7 mouse cellular contexts compared by ENCODE assay signal in the genomic region with DNA sequence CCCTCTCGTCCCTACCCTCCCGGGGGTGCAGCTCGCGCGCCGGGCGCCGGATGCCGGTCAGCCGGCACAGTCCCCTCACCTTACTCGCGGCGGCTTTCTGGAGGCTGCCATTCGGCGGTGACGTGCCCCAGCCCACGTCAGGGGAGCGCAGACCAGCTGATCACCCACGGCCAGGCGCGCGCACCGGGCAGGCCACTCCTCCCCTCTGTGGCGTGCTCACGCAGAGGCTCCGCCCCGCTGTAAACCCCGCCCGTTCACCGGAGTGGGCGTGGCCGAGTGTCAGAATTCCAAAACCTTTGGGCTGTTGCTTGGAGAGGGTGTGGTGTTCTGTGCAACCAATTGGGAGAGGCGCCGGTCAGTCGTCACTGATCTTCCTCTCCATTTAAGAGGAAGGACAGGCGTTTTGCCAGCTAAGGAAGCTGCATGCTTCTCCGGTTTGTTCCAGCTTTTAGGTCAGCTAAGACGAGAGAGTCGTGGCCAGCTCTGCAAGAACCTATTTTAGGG. TPM values are rescaled to one million over a fixed set of nuclear protein-coding genes. Genes with fewer than 3 reads are reported as not detected.
DNase-seq lines count a peak whose midpoint lies in the region; ATAC-seq and TF ChIP-seq lines count a peak whose summit lies in the region.

No protein-coding gene starts in this region.

- peak; percentile 99 for DNase-seq in adrenal gland, postnatal 25 days
- peak; percentile 99 to 100 for DNase-seq in heart, adult 2 months
- DNase-seq in kidney, adult 8-10 months, result peak; percentile 99 to 100
- peak; percentile 94 to 96 for DNase-seq in spleen, postnatal 10 days (ENCODE audit: low spot score in 2 of 2)

- H3K27me3 ChIP-seq in embryonic facial prominence, embryonic 12.5 days, result no peaks in the 10 kb centered on the region
- no peaks in the 10 kb centered on the region for H3K27me3 ChIP-seq in heart, adult 2 months (ENCODE audit: control insufficient read depth, insufficient read depth, low read length)
- no peaks in the 10 kb centered on the region for H3K27me3 ChIP-seq in limb, embryonic 13.5 days
- no peaks in the 10 kb centered on the region for H3K27me3 ChIP-seq in midbrain, embryonic 16.5 days (ENCODE audit: control insufficient read depth, insufficient read depth, low read depth, low read length)

- H3K4me2 ChIP-seq in embryonic facial prominence, embryonic 12.5 days (replicated peaks), result peak overlapping the region; percentile 76
- H3K4me2 ChIP-seq in limb, embryonic 13.5 days (replicated peaks), result peak overlapping the region; percentile 85
- H3K4me2 ChIP-seq in midbrain, embryonic 16.5 days (ENCODE audit: low read length), result peak overlapping the region; percentile 90

- 0 out of 2 replicates have a peak, but pooled peaks have one; percentile 44 for TF ChIP-seq EP300 in heart, adult 2 months (IDR thresholded peaks at IDR 0.05; ENCODE audit: insufficient read depth, low read depth, low read length)

- H3K36me3 ChIP-seq in embryonic facial prominence, embryonic 12.5 days, result no peaks in the 10 kb centered on the region
- H3K36me3 ChIP-seq in heart, adult 2 months (ENCODE audit: control insufficient read depth, insufficient read depth, low read length), result no peaks in the 10 kb centered on the region
- no peaks in the 10 kb centered on the region for H3K36me3 ChIP-seq in limb, embryonic 13.5 days
- H3K36me3 ChIP-seq in midbrain, embryonic 16.5 days (ENCODE audit: control insufficient read depth, insufficient read depth, low read length), result no peaks in the 10 kb centered on the region

- peak; percentile 89 for TF ChIP-seq POLR2A in heart, adult 2 months (IDR thresholded peaks at IDR 0.05; ENCODE audit: insufficient read depth, low read depth, low read length)

- peak overlapping the region; percentile 82 for H3K27ac ChIP-seq in embryonic facial prominence, embryonic 12.5 days
- peak overlapping the region; percentile 90 for H3K27ac ChIP-seq in heart, adult 2 months
- H3K27ac ChIP-seq in limb, embryonic 13.5 days, result peak overlapping the region; percentile 83
- peak overlapping the region; percentile 91 for H3K27ac ChIP-seq in midbrain, embryonic 16.5 days (ENCODE audit: low read length)

- no peaks in the 10 kb centered on the region for H3K9me3 ChIP-seq in embryonic facial prominence, embryonic 12.5 days
- no peaks in the 10 kb centered on the region for H3K9me3 ChIP-seq in limb, embryonic 13.5 days
- no peaks in the 10 kb centered on the region for H3K9me3 ChIP-seq in midbrain, embryonic 16.5 days (replicated peaks; ENCODE audit: control insufficient read depth, low read length, poor library complexity, severe bottlenecking)

- TF ChIP-seq CTCF in heart, adult 2 months (IDR thresholded peaks at IDR 0.05), result no peak

- WGBS in embryonic facial prominence, embryonic 12.5 days, result under 1% methylated on average over 39 of the region's 39 CpGs
- under 1% methylated on average over 39 of the region's 39 CpGs for WGBS in heart, adult 2 months
- under 1% methylated on average over 39 of the region's 39 CpGs for WGBS in limb, embryonic 13.5 days
- WGBS in midbrain, embryonic 16.5 days, result 0% methylated on average over 39 of the region's 39 CpGs

- peak; percentile 96 for ATAC-seq in embryonic facial prominence, embryonic 12.5 days (ENCODE audit: insufficient number of reproducible peaks, insufficient read depth, low FRiP score, low TSS enrichment)
- ATAC-seq in limb, embryonic 13.5 days (ENCODE audit: low FRiP score, low read depth), result peak; percentile 98
- peak; percentile 97 for ATAC-seq in midbrain, embryonic 16.5 days

- peaks cover 17% of the 10 kb centered on the region for H3K4me1 ChIP-seq in embryonic facial prominence, embryonic 12.5 days
- H3K4me1 ChIP-seq in heart, adult 2 months (ENCODE audit: control insufficient read depth, insufficient read depth, low read length), result peaks cover 15% of the 10 kb centered on the region
- peaks cover 16% of the 10 kb centered on the region for H3K4me1 ChIP-seq in limb, embryonic 13.5 days
- peaks cover 11% of the 10 kb centered on the region for H3K4me1 ChIP-seq in midbrain, embryonic 16.5 days (ENCODE audit: control insufficient read depth, insufficient read depth, low read length)

- H3K4me3 ChIP-seq in embryonic facial prominence, embryonic 12.5 days, result peak overlapping the region; percentile 88
- H3K4me3 ChIP-seq in heart, adult 2 months, result peak overlapping the region; percentile 99
- H3K4me3 ChIP-seq in limb, embryonic 13.5 days, result peak overlapping the region; percentile 95
- peak overlapping the region; percentile 94 for H3K4me3 ChIP-seq in midbrain, embryonic 16.5 days (ENCODE audit: low read depth, low read length)

- H3K9ac ChIP-seq in embryonic facial prominence, embryonic 12.5 days, result peak overlapping the region; percentile 94
- peak overlapping the region; percentile 92 for H3K9ac ChIP-seq in heart, adult 2 months (ENCODE audit: low read depth, low read length)
- H3K9ac ChIP-seq in limb, embryonic 13.5 days, result peak overlapping the region; percentile 96
- peak overlapping the region; percentile 95 for H3K9ac ChIP-seq in midbrain, embryonic 16.5 days (ENCODE audit: low read depth, low read length)

- H3K79me2 ChIP-seq in heart, adult 2 months (replicated peaks; ENCODE audit: control insufficient read depth, insufficient read depth, low read length), result peaks cover 4% of the 10 kb centered on the region

- intact Hi-C loops in heart, adult 2 months (cut with DNase I), result loop anchor here (2.0 kb wide), 1 partner anchor 272 kb away; a partner anchor contains a TSS

RNA-seq across cellular contexts. Expression of a gene that starts 1.5 kb away (rescaled TPM):
- 85.6 and 98.2 TPM in 2 replicates for total RNA-seq in adrenal gland, postnatal 25 days (2021)
- polyA plus RNA-seq in embryonic facial prominence, embryonic 12.5 days (2016; fragmentation: Nextera tagmentation; extraction: Ambion mirVana), result 163 and 167 TPM in 2 replicates
- 10 to 100 TPM; 59.8 to 70.1 TPM for total RNA-seq in heart, adult 2 months (2021)
- polyA plus RNA-seq in heart, adult 2 months (2012; rRNA removed), result 49.8 and 71.9 TPM in 2 replicates
- 153 and 163 TPM in 2 replicates for polyA plus RNA-seq in limb, embryonic 13.5 days (2015; fragmentation: Nextera tagmentation; extraction: Ambion mirVana)
- 114 and 132 TPM in 2 replicates for polyA plus RNA-seq in midbrain, embryonic 16.5 days (2015; fragmentation: Nextera tagmentation; extraction: Ambion mirVana)

Comparison
In these comparisons a context has a peak if more than half of its experiments do, and no peak if none do; other contexts are left out.
1. Peak in every context shown above with its lines: DNase-seq, ATAC-seq, H3K4me3 ChIP-seq and H3K27ac ChIP-seq.